Mouse (Mus musculus): ENCODE measurements around the gene Dolpp1. TPM values are rescaled to one million over a fixed set of nuclear protein-coding genes. Genes with fewer than 3 reads are reported as not detected.

Dolpp1 gene
- polyA plus RNA-seq, 1 experiment from 2014 or later = 29.8 TPM

- H3K4me3 ChIP-seq (ENCODE audit: low read depth, low read length) = peak overlapping the region; percentile 87
- no peaks in the 10 kb centered on the region for H3K27me3 ChIP-seq (ENCODE audit: control insufficient read depth, insufficient read depth, low read length)
- peak; percentile 18 for ATAC-seq (ENCODE audit: low FRiP score, low TSS enrichment)
- H3K4me1 ChIP-seq (replicated peaks; ENCODE audit: control insufficient read depth, insufficient read depth) = peaks cover 4% of the 10 kb centered on the region; the same call in 1 of the 2 replicates
- no peaks in the 10 kb centered on the region for H3K9me3 ChIP-seq (ENCODE audit: control insufficient read depth, low read length)
- 31% methylated on average over 1 of the region's 1 CpGs for WGBS
- H3K4me2 ChIP-seq (replicated peaks; ENCODE audit: low read depth) = peak overlapping the region; percentile 68
- TF ChIP-seq EP300 (optimal IDR thresholded peaks at IDR 0.05) (no peak), CTCF (IDR thresholded peaks at IDR 0.05; ENCODE audit: low read depth) (no peak)
- H3K36me3 ChIP-seq (ENCODE audit: control insufficient read depth, insufficient read depth, low read length) = peaks cover 5% of the 10 kb centered on the region; the same call in 1 of the 2 replicates
- H3K9ac ChIP-seq (ENCODE audit: low read length) = peak overlapping the region; percentile 75
- peak overlapping the region; percentile 86 for H3K27ac ChIP-seq (replicated peaks)
- DNase-seq (ENCODE audit: low spot score) = peak; percentile 74
Observed at GRCm38 (mm10) chr2:30393370-30393656, 1.3 kb downstream of the Dolpp1 start.

- H3K27me3 ChIP-seq (ENCODE audit: control insufficient read depth, insufficient read depth, low read length) = no peaks in the 10 kb centered on the region
- no peak overlapping the region for H3K4me3 ChIP-seq (ENCODE audit: low read depth, low read length)
- 74% methylated on average over 7 of the region's 7 CpGs for WGBS
- H3K4me2 ChIP-seq (replicated peaks; ENCODE audit: low read depth) = no peak overlapping the region
- H3K27ac ChIP-seq (replicated peaks) = peak overlapping the region; percentile 56
- H3K4me1 ChIP-seq (replicated peaks; ENCODE audit: control insufficient read depth, insufficient read depth) = peaks cover 4% of the 10 kb centered on the region; the same call in 1 of the 2 replicates
- 0 out of 2 replicates have a peak overlapping the region, but pooled peaks have one; percentile 35 for H3K9ac ChIP-seq (ENCODE audit: low read length)
- peaks cover 13% of the 10 kb centered on the region; the same call in 1 of the 2 replicates for H3K36me3 ChIP-seq (ENCODE audit: control insufficient read depth, insufficient read depth, low read length)
- H3K9me3 ChIP-seq (ENCODE audit: control insufficient read depth, low read length) = no peaks in the 10 kb centered on the region
- TF ChIP-seq CTCF (IDR thresholded peaks at IDR 0.05; ENCODE audit: low read depth) = no peak
- TF ChIP-seq EP300 (optimal IDR thresholded peaks at IDR 0.05) = no peak
- ATAC-seq (ENCODE audit: low FRiP score, low TSS enrichment) (no peak), DNase-seq (ENCODE audit: low spot score) (no peak)
Observed at GRCm38 (mm10) chr2:30395757-30396156, 3.7 kb downstream of the Dolpp1 start.

GRCm38 (mm10) chr2:30396246-30396645 is 4.2 kb downstream of the Dolpp1 start:
- no peak for ATAC-seq (ENCODE audit: low FRiP score, low TSS enrichment)
- 0 out of 2 replicates have a peak overlapping the region, but pooled peaks have one; percentile 35 for H3K9ac ChIP-seq (ENCODE audit: low read length)
- TF ChIP-seq EP300 (optimal IDR thresholded peaks at IDR 0.05) (no peak), CTCF (IDR thresholded peaks at IDR 0.05; ENCODE audit: low read depth) (peak; percentile 24; the same call in 1 of the 2 replicates)
- H3K36me3 ChIP-seq (ENCODE audit: control insufficient read depth, insufficient read depth, low read length) = peaks cover 13% of the 10 kb centered on the region; the same call in 1 of the 2 replicates
- no peaks in the 10 kb centered on the region for H3K27me3 ChIP-seq (ENCODE audit: control insufficient read depth, insufficient read depth, low read length)
- peaks cover 4% of the 10 kb centered on the region; the same call in 1 of the 2 replicates for H3K4me1 ChIP-seq (replicated peaks; ENCODE audit: control insufficient read depth, insufficient read depth)
- H3K4me3 ChIP-seq (ENCODE audit: low read depth, low read length) = no peak overlapping the region
- no peaks in the 10 kb centered on the region for H3K9me3 ChIP-seq (ENCODE audit: control insufficient read depth, low read length)
- H3K27ac ChIP-seq (replicated peaks) = peak overlapping the region; percentile 56
- DNase-seq (ENCODE audit: low spot score) = peak; percentile 68
- WGBS = 65% methylated on average over 7 of the region's 7 CpGs
- no peak overlapping the region for H3K4me2 ChIP-seq (replicated peaks; ENCODE audit: low read depth)

- no peaks in the 10 kb centered on the region for H3K27me3 ChIP-seq (ENCODE audit: control insufficient read depth, insufficient read depth, low read length)
- no peaks in the 10 kb centered on the region for H3K9me3 ChIP-seq (ENCODE audit: control insufficient read depth, low read length)
- ATAC-seq (ENCODE audit: low FRiP score, low TSS enrichment) (no peak), DNase-seq (ENCODE audit: low spot score) (no peak)
- H3K4me1 ChIP-seq (replicated peaks; ENCODE audit: control insufficient read depth, insufficient read depth) = peaks cover 4% of the 10 kb centered on the region; the same call in 1 of the 2 replicates
- H3K4me3 ChIP-seq (ENCODE audit: low read depth, low read length) = no peak overlapping the region
- no peak overlapping the region for H3K9ac ChIP-seq (ENCODE audit: low read length)
- TF ChIP-seq EP300 (optimal IDR thresholded peaks at IDR 0.05) (no peak), CTCF (IDR thresholded peaks at IDR 0.05; ENCODE audit: low read depth) (no peak)
- no peak overlapping the region for H3K27ac ChIP-seq (replicated peaks)
- 84% methylated on average over 10 of the region's 10 CpGs for WGBS
- no peak overlapping the region for H3K4me2 ChIP-seq (replicated peaks; ENCODE audit: low read depth)
- peaks cover 14% of the 10 kb centered on the region for H3K36me3 ChIP-seq (ENCODE audit: control insufficient read depth, insufficient read depth, low read length)
Observed at GRCm38 (mm10) chr2:30397986-30398512, 6.0 kb downstream of the Dolpp1 start.

GRCm38 (mm10) chr2:30399191-30400171 is 7.4 kb downstream of the Dolpp1 start:
- Histone ChIP-seq H3K9me3 (ENCODE audit: control insufficient read depth, low read length) (no peaks in the 10 kb centered on the region), H3K27ac (replicated peaks) (0 out of 2 replicates have a peak overlapping the region, but pooled peaks have one; percentile 36), H3K9ac (ENCODE audit: low read length) (no peak overlapping the region; the same call in 1 of the 2 replicates), H3K4me2 (replicated peaks; ENCODE audit: low read depth) (no peak overlapping the region), H3K27me3 (ENCODE audit: control insufficient read depth, insufficient read depth, low read length) (no peaks in the 10 kb centered on the region), H3K4me1 (replicated peaks; ENCODE audit: control insufficient read depth, insufficient read depth) (no peaks in the 10 kb centered on the region), H3K4me3 (ENCODE audit: low read depth, low read length) (no peak overlapping the region), H3K36me3 (ENCODE audit: control insufficient read depth, insufficient read depth, low read length) (peaks cover 17% of the 10 kb centered on the region)
- ATAC-seq (ENCODE audit: low FRiP score, low TSS enrichment) = peak; percentile 45; the same call in 1 of the 2 replicates
- TF ChIP-seq CTCF (IDR thresholded peaks at IDR 0.05; ENCODE audit: low read depth) (peak; percentile 16; the same call in 1 of the 2 replicates), EP300 (optimal IDR thresholded peaks at IDR 0.05) (no peak)
- DNase-seq (ENCODE audit: low spot score) = no peak
- WGBS = 54% methylated on average over 20 of the region's 20 CpGs
